In genomic region chr7:84272206-84272818, GRCm38 (mm10) we compare ENCODE assay signal across 8 mouse cellular contexts.
A peak's percentile ranks its signal among the peaks of the same experiment; 100 is the strongest.
DNase-seq lines count a peak whose midpoint lies in the region; ATAC-seq lines count a peak whose summit lies in the region.

No protein-coding gene starts in this region.

- H3K27me3 ChIP-seq in hindbrain, embryonic 14.5 days (ENCODE audit: control insufficient read depth, insufficient read depth, low read length) = no peaks in the 10 kb centered on the region

- peak; percentile 94 for DNase-seq in NIH3T3 (ENCODE audit: low read depth)
- peak; percentile 85 to 86 for DNase-seq in cerebellum, postnatal 14 days
- DNase-seq in frontal cortex, postnatal 36 days (ENCODE audit: low spot score in 2 of 2) = peak; percentile 62 to 77
- peak; percentile 78 for DNase-seq in hindbrain, embryonic 14.5 days (ENCODE audit: low spot score)
- peak; percentile 54 to 69 for DNase-seq in layer of hippocampus, postnatal 25 days (ENCODE audit: extremely low spot score in 1 of 2, low spot score in 1 of 2)
- peak; percentile 87 for DNase-seq in lung, postnatal 25 days (ENCODE audit: low spot score)
- DNase-seq in retina, embryonic 14.5 days (ENCODE audit: low spot score) = peak; percentile 84
- DNase-seq in thymus, postnatal 36 days = peak; percentile 80 to 81

- WGBS in hindbrain, embryonic 14.5 days = 30% methylated on average over 7 of the region's 7 CpGs

- peaks cover 84% of the 10 kb centered on the region for H3K36me3 ChIP-seq in hindbrain, embryonic 14.5 days (replicated peaks; ENCODE audit: control insufficient read depth, insufficient read depth)

- no peaks in the 10 kb centered on the region for H3K9me3 ChIP-seq in hindbrain, embryonic 14.5 days (ENCODE audit: control insufficient read depth, low read length)

- no peak overlapping the region for H3K4me3 ChIP-seq in hindbrain, embryonic 14.5 days (replicated peaks; ENCODE audit: low read length)

- no peaks in the 10 kb centered on the region for H3K4me1 ChIP-seq in hindbrain, embryonic 14.5 days (replicated peaks; ENCODE audit: control insufficient read depth, insufficient read depth, low read length)

- no peak overlapping the region for H3K27ac ChIP-seq in hindbrain, embryonic 14.5 days

- peak; percentile 77 for ATAC-seq in hindbrain, embryonic 14.5 days (ENCODE audit: low FRiP score)

- no peak overlapping the region for H3K4me2 ChIP-seq in hindbrain, embryonic 14.5 days (replicated peaks)

- H3K9ac ChIP-seq in hindbrain, embryonic 14.5 days = no peak overlapping the region
